Mouse (Mus musculus) adrenal gland, postnatal 25 days (tissue): ENCODE results near the gene Resp18. TPM values are rescaled to one million over a fixed set of nuclear protein-coding genes. Genes with fewer than 3 reads are reported as not detected.

Experiments
- DNase-seq: peaks from one replicate; pipeline ENCODE4 v3.0.0; 2021; ENCODE audit warnings: mixed read lengths
- long read RNA-seq: library from polyadenylated mRNA; stranded (forward); transcript quantifications from one replicate; pipeline ENCODE4 v2.0.0, GENCODE M21; 2021
- total RNA-seq: library from RNA; stranded (reverse); gene quantifications from 2 replicates; pipeline ENCODE4 v1.2.3, GENCODE M21; 2021

Gene Resp18
- 101 and 123 TPM in 2 replicates for total RNA-seq
- long read RNA-seq, transcript Resp18-201 (6 exons, 748 nt) = major isoform, 28 of 30 reads
- long read RNA-seq, partial matches to known transcripts = 1 of 30 reads
- long read RNA-seq, other reads (novel, unspliced or antisense) = 1 of 30 reads

DNA sequence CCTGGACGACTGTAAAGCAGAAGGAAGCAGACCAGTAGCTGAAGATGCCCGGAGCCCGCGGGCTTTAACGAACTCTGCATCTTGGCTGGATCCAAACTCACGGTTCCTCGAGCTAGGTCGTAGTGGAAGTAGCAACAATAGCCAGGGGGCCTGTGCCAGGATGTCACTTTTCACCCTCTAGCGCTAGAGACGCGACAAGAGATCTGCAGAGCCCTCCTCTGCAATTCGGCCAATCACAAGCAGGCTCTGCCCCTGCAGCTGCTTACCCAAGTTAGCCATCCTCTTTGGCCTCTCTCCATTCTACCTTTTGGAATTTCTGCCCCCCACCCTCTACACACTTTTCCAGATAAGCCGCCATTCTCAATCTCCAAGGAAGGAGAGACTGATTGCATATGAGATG is at the start of gene Resp18:
Resp18 (minus strand) TSS at position 188 of the 400 bp plus-strand sequence.
- no peak for DNase-seq

DNA sequence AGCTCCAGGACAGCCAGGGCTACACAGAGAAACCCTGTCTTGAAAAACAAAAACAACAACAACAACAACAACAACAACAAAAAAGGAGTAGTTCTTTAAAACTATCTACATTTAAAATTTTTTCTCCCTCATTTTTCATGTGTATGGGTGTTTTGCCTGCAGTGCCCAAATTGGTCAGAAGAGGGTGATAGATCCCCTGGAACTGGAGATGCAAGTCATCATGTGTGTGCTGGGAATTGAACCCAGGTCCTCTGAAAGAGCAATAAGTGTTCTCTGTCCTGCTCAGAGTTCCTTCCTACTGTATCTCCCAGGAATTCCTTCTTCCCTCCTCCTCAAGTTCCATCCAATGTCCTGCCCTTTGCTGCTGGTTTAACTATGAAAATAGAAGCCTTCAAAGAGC is 49.2 kb upstream of the Resp18 start:
- DNase-seq = no peak

DNA sequence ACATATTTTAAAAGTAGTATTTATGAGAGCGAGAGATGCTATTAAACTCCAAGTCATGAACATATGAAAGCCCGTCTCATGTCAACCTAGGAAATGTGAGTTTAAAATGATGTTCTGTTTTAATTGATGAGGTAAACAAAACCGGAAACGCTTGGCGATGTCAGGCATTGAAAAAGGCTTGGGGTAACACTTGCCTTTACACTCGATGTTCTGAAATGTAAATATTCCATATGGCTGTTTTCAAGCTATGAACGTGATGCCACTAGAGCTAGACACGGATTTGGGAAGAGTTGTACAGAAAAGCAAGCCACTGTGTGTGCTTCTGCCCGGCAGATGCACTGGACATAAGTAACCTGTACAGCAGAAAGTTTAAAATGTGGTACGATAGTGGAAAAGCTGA is 41.0 kb upstream of the Resp18 start:
- DNase-seq = no peak

DNA sequence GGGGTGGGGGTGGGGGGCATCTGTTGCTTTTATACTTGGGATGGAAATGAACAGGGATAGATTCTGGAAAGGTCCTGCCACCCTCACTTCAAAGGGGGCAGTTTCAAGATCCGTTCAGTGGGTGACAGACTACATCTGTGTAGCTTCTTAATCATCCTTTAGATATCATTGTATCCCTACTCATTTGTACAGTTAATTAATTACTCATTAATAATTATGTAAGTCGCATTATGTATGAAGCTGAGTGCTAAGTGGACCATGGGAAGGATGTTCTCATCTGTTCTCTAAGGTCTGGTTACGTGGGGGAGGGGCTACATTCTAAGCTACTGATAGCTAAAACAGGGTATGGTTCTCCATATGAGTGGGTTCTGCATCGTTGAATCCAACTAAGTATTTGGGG is 40.5 kb upstream of the Resp18 start:
- DNase-seq = no peak

DNA sequence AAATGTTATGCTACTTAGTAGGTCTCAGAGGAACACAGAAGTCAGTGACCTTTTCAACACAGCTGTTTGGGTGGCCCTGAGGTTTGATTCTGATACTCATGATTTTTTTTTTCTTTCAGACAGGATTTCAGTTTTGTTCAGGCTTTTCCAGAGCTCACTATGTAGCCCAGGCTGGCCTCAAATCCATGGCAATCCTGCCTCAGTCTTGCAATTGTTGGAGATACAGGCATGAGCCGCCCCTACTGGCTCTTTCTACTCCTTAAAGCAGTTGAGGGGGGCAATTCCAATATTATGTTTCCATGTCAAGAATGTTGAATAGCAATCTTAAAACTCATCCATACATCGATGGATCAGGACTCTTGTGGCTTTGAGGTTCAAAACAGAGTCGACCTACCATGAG is 40.1 kb upstream of the Resp18 start:
- DNase-seq = no peak

DNA sequence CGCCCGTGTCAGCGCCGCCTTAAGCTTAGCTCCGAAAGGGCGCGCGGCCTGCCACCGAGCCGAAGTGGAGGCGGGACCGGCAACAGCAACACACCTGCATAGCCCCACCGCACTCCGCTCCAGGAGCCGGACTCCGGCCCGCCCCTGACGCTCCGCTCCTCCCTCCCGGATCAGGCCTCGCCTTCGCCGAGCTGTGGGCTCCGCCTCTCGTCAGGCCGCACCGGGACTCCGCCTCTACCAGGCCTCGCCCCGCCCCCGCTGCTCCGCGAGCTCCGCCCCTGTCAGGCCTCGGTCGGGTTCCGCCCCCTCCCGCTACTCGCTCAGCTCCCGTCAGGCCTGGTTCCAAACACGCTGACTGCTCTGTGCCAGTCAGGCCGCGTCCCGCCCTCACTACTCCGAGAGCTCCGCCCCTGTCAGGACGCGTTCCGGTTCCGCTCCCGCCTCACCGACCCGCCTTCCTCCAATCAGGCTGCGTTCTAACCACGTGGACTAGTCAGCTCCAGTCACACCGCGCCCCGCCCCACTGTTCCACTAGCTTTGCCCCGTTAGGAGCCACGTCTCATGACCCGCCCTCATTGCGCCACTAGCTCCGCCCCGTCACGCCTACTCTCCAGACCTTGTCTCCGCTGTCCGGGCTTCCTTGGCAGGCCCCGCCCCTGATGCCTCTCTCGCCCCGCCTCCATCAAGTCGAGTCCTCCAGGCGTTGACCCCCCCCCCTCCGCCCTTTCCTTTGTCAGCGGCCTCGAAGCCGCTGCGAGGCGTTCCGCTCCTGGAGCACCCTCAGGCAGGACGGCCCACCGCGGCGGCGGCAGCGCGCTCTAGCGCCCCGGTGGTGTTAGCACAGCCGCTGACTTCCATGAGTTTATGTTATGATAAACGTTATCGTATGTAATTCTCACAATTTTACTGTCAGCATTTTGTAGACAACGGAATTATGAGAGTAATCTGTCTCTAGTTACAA is 39.3 kb upstream of the Resp18 start, which contains the start of gene Dnpep:
Dnpep (minus strand) TSS at position 750 of the 961 bp plus-strand sequence.
- peak; percentile 100 for DNase-seq

DNA sequence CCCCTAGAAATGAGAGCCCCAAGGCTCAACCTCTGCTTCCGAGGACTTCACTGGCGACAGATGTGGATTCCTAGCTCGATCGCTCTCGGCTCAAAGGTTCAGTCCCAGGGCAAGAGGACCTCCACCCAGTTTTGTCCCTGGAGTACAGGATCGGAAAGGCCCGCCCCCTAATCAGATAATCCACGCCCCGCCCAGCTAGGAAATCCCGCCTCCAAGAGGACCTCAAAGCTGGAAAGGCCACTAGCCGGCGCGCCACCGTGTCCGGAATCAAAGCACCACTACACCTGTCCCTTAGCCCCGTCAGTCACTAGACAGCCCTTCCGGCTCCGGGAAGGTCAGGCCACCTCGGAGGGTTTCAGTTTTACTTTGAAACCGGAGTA is 38.6 kb upstream of the Resp18 start:
- peak; percentile 83 for DNase-seq

DNA sequence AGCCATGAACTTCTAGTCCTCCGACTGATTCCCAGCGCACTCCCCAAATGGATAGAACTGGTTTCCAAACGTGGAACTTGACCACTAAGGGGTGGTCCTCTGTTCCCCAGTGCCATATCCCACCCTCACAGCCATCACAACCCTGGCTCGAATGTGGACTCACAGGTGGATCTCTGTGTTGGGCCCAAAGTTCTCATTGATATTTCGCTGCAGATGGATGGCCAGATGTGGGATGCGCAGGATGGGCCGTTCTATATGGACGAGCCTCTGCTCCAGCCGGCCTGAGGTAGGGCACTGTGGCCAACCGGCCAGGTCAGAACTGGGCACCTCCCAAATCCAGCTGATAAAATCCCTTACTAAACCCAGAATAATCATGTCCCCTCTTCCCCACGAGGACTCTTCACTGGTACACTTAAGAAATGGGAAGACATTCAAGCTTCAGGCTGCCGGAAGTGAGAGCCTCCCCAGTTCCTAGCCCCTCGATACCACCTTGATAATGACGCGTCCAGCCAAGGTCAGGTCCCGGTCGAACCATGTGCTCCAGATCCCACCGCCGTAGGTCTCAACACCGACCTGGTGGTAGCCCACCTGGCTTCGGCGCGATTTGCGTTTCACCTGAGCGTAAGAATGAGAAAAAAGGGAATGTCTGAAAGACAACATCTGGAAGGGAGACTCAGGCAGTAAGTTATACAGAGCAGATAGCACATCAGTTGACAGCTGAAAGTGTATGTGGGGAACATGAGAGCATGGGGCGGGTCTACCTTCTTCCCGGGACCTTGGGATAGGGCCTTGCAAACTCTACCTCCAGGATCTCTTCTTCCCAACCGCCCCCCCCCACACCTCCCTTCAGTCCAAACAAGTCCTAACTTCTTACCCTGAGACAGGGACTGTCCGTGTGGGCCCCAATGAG is 37.5 kb upstream of the Resp18 start:
- no peak for DNase-seq

DNA sequence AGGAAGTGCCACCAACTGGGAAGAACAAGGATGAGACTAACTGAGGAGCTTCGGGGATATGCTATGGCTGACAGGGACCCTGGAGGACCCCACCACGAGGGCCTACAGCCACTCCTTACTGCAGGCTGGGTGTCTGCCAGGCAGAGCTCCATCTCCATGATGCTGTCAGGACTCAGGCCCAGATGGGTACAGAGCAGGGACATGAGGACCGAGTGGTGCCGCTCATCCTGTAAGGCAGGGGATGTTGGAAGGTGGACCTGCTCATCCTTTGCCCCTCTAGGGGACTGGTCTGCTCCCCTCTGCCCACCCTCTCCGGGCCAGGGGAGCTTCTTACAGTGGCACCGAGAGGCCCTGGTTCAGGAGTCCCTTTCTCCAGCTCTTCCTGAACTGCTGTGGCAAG is 36.8 kb upstream of the Resp18 start:
- DNase-seq = no peak

DNA sequence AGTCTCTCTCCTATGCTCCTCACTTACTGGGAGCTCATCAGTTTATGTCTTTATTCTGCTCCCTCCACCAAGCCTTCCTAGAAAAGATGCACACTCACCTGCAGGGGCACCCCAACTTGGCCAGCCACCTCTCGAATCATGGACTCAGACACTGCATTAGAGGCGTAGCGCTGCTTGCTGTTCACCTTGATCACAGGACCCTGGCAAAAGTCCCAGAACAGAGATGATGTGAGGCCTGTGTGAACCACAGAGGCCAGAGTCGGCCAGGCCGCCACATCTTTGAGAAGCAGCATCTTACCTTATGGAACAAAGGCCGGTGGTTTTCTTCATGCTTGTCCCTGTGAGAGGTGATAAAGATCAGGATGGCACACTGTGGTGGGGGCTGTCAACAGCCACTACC is 33.5 kb upstream of the Resp18 start:
- no peak for DNase-seq

DNA sequence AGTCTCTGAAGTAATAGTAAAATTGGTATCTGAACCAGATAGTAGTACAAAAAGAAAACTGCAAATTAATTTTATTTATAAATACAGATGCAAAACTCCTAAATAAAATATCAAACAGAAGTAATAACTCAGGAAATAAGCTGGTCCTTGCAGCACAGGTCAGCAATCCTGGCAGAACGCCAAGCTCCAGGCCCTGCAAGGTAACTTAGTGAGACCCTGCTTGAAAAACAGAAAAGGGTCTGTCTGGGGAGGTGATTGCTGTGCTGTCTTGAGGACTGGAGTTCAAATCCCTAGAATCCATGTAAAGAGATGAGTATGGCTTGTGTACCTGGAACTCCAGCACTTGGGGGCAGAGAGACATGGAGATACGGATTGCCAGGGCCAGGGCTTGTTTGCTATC is 26.4 kb upstream of the Resp18 start:
- DNase-seq = no peak

DNA sequence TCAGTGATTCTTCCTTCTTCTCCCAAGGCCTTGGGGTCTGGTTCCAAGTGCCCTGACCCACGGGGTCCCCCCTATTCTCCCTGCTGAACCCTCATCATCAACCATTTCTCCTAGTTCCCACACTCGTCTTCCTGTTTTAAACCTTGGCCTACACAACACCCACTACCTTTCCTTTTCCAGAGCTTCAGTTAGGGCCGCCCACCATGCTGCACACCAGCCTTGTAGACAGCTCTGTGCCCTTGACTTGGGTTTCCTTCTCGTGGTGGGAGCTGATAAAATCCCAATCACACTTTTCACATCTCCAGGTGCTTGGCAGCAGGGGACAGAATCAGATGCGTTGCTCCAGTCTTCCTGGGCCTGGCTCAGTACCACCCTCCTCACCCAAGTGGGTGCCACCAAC is 16.1 kb upstream of the Resp18 start:
- DNase-seq = no peak

DNA sequence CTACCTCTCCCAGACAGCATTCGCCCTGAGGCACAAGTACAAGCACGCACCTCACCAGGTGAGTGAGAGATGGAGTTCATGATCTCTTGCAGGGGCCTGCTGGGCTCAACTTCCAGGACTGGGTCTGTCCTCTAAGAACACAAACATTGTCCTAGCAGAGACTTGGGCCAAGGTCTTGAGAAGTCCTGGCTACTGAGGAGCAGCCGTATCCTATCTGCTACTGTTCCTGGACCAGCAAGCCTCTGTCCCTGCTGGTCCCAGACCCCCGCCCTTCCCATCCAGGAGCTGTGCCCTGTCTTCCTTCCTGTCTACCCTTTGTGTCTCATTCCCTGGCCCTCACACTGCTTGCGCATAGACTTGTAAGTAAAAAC is 15.1 kb upstream of the Resp18 start:
- DNase-seq = no peak

DNA sequence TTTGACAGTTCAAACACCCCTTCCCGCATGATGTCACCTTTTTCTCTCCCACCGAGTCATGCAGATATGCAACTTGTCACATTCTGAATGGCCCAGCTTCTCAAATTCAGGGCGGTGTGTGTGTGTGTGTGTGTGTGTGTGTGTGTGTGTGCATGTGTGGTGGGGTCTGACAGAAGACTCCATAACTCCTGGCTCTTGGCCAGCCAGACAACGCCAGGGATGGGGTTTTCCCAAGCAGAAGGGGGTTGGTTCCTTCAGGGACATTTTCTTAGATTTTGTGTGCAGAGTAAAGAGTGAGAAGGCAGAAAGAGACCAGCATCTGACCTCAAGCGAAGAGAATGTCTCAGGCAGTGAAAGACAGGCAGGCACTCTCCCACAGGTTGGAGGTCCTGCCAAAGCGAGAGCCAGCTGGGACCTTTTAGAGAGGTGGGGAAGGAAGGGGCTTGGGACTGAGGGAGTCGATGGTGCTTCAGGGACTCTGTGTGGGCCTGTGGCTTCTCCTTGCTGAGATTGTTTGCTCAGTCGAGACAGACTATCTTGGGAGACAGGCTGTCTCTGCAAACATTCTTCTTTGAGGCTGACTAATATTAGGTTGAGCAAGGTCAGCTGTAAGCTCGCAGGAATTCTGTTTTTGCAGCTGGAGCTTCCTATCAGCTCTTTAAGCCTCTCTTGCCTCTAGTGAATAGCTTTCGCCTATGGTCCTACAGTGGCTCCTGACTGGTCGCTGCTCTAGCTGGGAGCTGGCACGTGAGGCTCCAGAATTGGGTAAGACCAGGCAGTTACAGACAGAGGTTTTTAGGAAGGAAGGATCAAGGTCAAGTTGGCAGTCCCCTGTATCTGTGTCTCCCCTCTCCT is 14.5 kb upstream of the Resp18 start:
- DNase-seq = no peak

DNA sequence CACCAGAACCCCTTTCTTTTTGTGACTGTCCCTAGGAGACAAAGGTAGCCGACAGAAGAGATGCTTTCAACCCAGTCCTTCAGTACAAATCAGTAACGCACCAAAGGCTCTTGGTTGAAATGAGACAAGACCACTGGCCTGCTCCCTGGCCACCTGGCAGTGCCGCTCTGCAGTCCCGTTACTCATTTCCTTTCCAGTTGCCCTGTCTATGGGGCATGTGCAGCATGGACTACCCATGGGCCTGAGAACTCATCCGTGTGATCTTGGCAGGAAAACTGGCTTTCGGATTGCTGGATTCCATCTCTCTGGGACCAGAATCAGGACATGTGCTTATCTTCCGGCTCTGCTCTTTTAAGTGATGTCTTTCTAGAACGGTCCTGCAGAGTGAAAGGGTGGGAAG is 13.1 kb upstream of the Resp18 start:
- DNase-seq = no peak

DNA sequence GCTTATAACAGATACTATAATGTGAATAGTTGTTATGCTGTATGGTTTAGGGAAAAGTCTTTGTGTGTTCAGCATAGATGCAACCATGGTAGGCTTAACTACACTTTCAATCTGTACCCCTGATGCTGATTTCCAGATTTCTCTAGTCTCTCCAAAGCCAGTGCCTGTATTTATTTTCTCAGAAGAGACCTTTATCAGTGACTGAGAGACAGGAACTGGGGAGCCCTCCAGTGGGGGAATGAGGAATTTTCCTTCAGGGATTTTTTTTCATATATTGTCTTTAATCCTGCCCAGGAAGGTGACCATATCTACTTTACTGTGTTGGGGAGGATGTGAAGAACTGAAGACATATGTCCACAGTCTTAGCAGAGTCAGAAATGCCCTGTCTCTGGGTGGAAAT is 12.4 kb upstream of the Resp18 start:
- no peak for DNase-seq

DNA sequence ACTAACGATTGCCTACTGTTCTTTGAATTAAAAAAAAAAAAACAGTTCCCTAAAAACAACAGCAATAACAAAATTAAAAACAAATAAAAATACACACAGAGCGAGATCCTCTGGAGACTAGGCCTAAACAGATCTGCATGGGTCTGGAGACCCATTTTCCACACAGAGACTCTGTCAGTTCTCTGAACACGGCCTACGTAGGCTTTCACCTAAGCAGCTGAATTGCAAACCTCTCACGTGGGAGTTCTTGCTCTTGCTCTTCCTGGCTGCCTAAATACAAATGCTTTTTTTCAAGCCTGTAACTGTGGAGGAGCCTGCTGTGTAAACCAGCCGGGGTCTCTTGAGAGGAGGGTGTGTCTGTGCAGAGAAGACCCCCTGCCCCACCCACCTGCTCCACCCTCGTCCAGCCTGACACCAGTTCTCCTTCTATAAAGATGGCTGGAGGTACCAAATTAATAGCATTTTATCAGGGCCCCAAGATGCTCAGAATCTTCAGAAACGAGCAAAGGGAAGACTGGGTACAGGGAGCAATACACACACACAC is 11.7 kb upstream of the Resp18 start:
- no peak for DNase-seq

DNA sequence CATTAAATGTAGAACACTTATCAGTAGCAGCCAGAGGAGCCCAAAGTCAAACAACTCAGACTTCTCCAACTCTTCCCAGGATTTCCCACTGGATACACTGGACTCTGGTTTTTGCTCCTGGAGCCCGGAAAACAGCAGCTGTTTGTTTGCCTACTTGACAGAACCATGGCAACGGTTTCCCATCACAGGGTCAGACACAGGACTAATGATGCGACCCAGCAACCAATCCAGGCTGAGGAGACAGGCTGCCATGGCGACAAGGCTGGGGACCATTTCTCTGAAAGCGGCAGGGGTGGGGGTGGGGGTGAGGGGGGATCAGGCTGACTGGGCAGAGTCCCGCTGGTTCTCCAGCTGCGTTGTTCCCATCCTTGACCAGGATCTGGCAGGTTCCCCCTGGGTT is 11.2 kb upstream of the Resp18 start:
- DNase-seq = no peak

DNA sequence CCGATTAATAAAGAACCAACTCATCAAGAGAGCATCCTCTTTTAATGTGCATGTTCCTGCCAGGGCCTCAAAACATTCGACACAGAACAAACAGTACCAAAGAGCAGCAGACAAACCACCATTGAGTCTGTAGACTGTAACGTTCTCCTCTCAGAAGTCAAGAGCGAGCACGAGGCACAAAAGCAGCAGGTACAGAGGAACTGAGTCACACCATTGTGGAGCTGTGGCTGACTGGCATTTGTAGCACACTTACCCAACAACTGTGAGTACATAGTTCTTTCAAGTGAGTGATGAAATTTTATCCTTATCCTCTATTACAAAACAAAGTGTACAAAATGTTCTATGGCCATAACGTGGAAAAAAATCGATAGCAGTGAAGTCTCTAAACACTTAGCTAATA is 6.7 kb upstream of the Resp18 start:
- DNase-seq = no peak

DNA sequence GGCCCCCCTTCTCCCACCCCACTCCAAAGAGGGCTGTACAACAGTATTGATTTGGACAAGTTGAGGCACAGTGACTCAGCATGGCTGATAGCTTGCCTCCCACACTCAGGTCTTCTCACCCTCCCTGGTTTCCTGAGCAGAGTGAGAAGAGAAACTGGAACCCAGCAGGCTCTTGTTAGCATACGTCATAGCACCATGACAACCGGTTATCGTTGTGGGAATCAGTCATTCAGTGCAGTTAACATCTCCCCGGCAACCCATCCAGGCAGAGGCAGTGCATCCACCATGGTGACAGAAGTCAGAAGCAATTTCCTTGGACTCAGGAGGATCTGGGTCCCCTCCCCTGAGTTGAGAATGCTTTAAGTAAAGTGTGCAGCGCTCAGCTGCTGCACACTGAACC is 4.8 kb upstream of the Resp18 start:
- DNase-seq = no peak
